Mouse (Mus musculus) kidney, postnatal 0 days (tissue): Measurements from ENCODE around the gene Ift74. TPM values are rescaled to one million over a fixed set of nuclear protein-coding genes. Genes with fewer than 3 reads are reported as not detected.

Experiments used
- ATAC-seq: fragments of 200-750 bp; cut with Nextera tagmentation; replicated peaks from 2 replicates; pipeline ENCODE4 v1.8.0; 2017; ENCODE audit warnings: low read depth, moderate number of reproducible peaks, moderate TSS enrichment, moderate library complexity; ENCODE audit not compliant: low FRiP score
- DNase-seq: peaks from one replicate; pipeline ENCODE4 v3.0.0-alpha.2; 2016; ENCODE audit warnings: low spot score
- H3K27ac ChIP-seq: fragments of 300-500 bp; sonication (generic); 2 replicates; pipeline ENCODE4 v1.5.1; 2014; ENCODE audit warnings: mild to moderate bottlenecking
- H3K27me3 ChIP-seq: fragments of 300-500 bp; sonication (generic); 2 replicates; pipeline ENCODE4 v1.6.1; 2014; ENCODE audit warnings: low read length, mixed read lengths; ENCODE audit not compliant: insufficient read depth
- H3K36me3 ChIP-seq: fragments of 300-500 bp; sonication (generic); 2 replicates; pipeline ENCODE4 v1.6.1; 2014; ENCODE audit warnings: low read length, mixed read lengths; ENCODE audit not compliant: insufficient read depth
- H3K4me1 ChIP-seq: fragments of 300-500 bp; sonication (generic); replicated peaks from 2 replicates; pipeline ENCODE4 v1.6.1; 2014; ENCODE audit warnings: antibody characterized with exemption, low read length, mixed read lengths; ENCODE audit not compliant: insufficient read depth
- H3K4me2 ChIP-seq: fragments of 300-500 bp; sonication (generic); 2 replicates; pipeline ENCODE4 v1.6.1; 2014; ENCODE audit warnings: mild to moderate bottlenecking, low read length, moderate library complexity, mixed read lengths
- H3K4me3 ChIP-seq: fragments of 300-500 bp; sonication (generic); replicated peaks from 2 replicates; pipeline ENCODE4 v1.5.1; 2014; ENCODE audit warnings: low read depth, low read length
- H3K9ac ChIP-seq: fragments of 300-500 bp; sonication (generic); 2 replicates; pipeline ENCODE4 v1.6.1; 2014; ENCODE audit warnings: low read depth, low read length
- H3K9me3 ChIP-seq: fragments of 300-500 bp; sonication (generic); replicated peaks from 2 replicates; pipeline ENCODE4 v1.6.1; 2016; ENCODE audit warnings: low read length, inconsistent platforms, mixed read lengths
- CTCF ChIP-seq: IDR thresholded peaks from 2 replicates; pipeline ENCODE4 v1.5.1; 2016; ENCODE audit warnings: antibody characterized with exemption, low read depth, mild to moderate bottlenecking, moderate library complexity
- WGBS: fragments of 180-500 bp; shearing (Covaris S2); extraction: QIAGEN DNeasy Blood & Tissue Kit; methylation state at CpG from one replicate; pipeline ENCODE4 v1.1.7; 2014; 5-methylcytosine and 5-hydroxymethylcytosine counted together
- microRNA counts: library from miRNA; unstranded; fragments of <30 nt; microRNA quantifications from one replicate; lab custom pipeline; 2015
- microRNA-seq: library from miRNA; unstranded; fragments of <30 nt; microRNA quantifications from one replicate; pipeline ENCODE4, GENCODE M21; 2016
- polyA plus RNA-seq: library from polyadenylated mRNA; unstranded; fragments of >200 nt; fragmentation: Nextera tagmentation; extraction: Ambion mirVana; gene quantifications from 2 replicates; pipeline ENCODE4 v1.2.1, GENCODE M21; 2015

The Ift74 gene
- polyA plus RNA-seq, 1 experiment from 2014 or later = 48.1 TPM

- H3K4me3 ChIP-seq = no peak overlapping the region
- TF ChIP-seq CTCF = no peak
- no peaks in the 10 kb centered on the region for H3K4me1 ChIP-seq
- no peaks in the 10 kb centered on the region for H3K27me3 ChIP-seq
- no peaks in the 10 kb centered on the region for H3K9me3 ChIP-seq
- DNase-seq (no peak), ATAC-seq (no peak)
- H3K9ac ChIP-seq = no peak overlapping the region
- H3K27ac ChIP-seq = no peak overlapping the region
- H3K36me3 ChIP-seq = no peaks in the 10 kb centered on the region
- 63% methylated on average over 4 of the region's 4 CpGs for WGBS
- H3K4me2 ChIP-seq = no peak overlapping the region
These were observed 111.5 kb downstream of the Ift74 start for GRCm38 (mm10) chr4:94725799-94726198.

GRCm38 (mm10) chr4:94732721-94733120, 118.4 kb downstream of the Ift74 start:
- Histone ChIP-seq H3K27me3 (no peaks in the 10 kb centered on the region), H3K4me3 (no peak overlapping the region), H3K4me1 (no peaks in the 10 kb centered on the region), H3K36me3 (no peaks in the 10 kb centered on the region), H3K9ac (no peak overlapping the region), H3K4me2 (no peak overlapping the region), H3K9me3 (no peaks in the 10 kb centered on the region), H3K27ac (no peak overlapping the region)
- ATAC-seq (no peak), DNase-seq (no peak)
- no peak for TF ChIP-seq CTCF

- Histone ChIP-seq H3K9me3 (no peaks in the 10 kb centered on the region), H3K4me3 (no peak overlapping the region), H3K36me3 (no peaks in the 10 kb centered on the region), H3K27me3 (no peaks in the 10 kb centered on the region), H3K4me2 (no peak overlapping the region), H3K9ac (no peak overlapping the region), H3K27ac (no peak overlapping the region), H3K4me1 (0 out of 2 replicates have a peak, but pooled peaks cover 3% of the 10 kb centered on the region)
- WGBS = 59% methylated on average over 5 of the region's 5 CpGs
- no peak for TF ChIP-seq CTCF
- ATAC-seq (no peak), DNase-seq (no peak)
These were observed 123.3 kb downstream of the Ift74 start for GRCm38 (mm10) chr4:94737326-94738295.

GRCm38 (mm10) chr4:94738838-94739731, 124.8 kb downstream of the Ift74 start, which contains the start of gene Tek:
TSS of gene Tek (plus strand) at chr4:94739289.
- H3K27me3 ChIP-seq = no peaks in the 10 kb centered on the region
- H3K9me3 ChIP-seq = no peaks in the 10 kb centered on the region
- no peak for TF ChIP-seq CTCF
- H3K4me3 ChIP-seq = peak within 1 kb of the TSS; percentile 27
- WGBS = 56% methylated on average over 16 of the region's 16 CpGs
- H3K36me3 ChIP-seq = no peaks in the 10 kb centered on the region
- peak; percentile 43 for DNase-seq
- no peak for ATAC-seq
- H3K27ac ChIP-seq = peak within 1 kb of the TSS; percentile 69
- peak within 1 kb of the TSS; percentile 10; the same call in 1 of the 2 replicates for H3K9ac ChIP-seq
- H3K4me2 ChIP-seq = peak within 1 kb of the TSS; percentile 39
- 0 out of 2 replicates have a peak, but pooled peaks cover 3% of the 10 kb centered on the region for H3K4me1 ChIP-seq

GRCm38 (mm10) chr4:94741824-94742223, 127.5 kb downstream of the Ift74 start:
- no peaks in the 10 kb centered on the region for H3K36me3 ChIP-seq
- H3K9ac ChIP-seq = no peak overlapping the region
- no peak for TF ChIP-seq CTCF
- H3K4me2 ChIP-seq = peak overlapping the region; percentile 1; the same call in 1 of the 2 replicates
- H3K4me1 ChIP-seq = 0 out of 2 replicates have a peak, but pooled peaks cover 3% of the 10 kb centered on the region
- WGBS = 65% methylated on average over 1 of the region's 1 CpGs
- no peaks in the 10 kb centered on the region for H3K27me3 ChIP-seq
- H3K9me3 ChIP-seq = no peaks in the 10 kb centered on the region
- H3K27ac ChIP-seq = no peak overlapping the region
- ATAC-seq = no peak
- H3K4me3 ChIP-seq = no peak overlapping the region
- DNase-seq = peak; percentile 38

MicroRNAs within 50 kb of the gene (microRNA counts, 519-probe panel; counts per million panel counts)
- microRNA mmu-miR-872 (lab: Ali Mortazavi, UCI) = 5,250 counts per million, percentile 85 among the panel's probes with 10 or more counts

Small RNA genes lying within 50 kb of the gene (microRNA-seq; reads per million reads assigned to microRNA genes)
- 2,692 reads per million, percentile 86 among the genes with 10 or more reads in this experiment for gene Mir872

Other genes starting within 250 kb of the Ift74 start
- 0.74 TPM in 1 of 2 replicates, not detected in the other for gene Gm10306, start 57.9 kb upstream of the Ift74 start, polyA plus RNA-seq
- 18.2 and 18.4 TPM in 2 replicates for gene Caap1, start 57.7 kb upstream of the Ift74 start, polyA plus RNA-seq
- gene Plaa, start 11.2 kb upstream of the Ift74 start, polyA plus RNA-seq = 60.9 and 65.5 TPM in 2 replicates
- 14.0 and 14.3 TPM in 2 replicates for gene Lrrc19, start 35.7 kb downstream of the Ift74 start, polyA plus RNA-seq
- 26.8 and 27.7 TPM in 2 replicates for gene Tek, start 124.8 kb downstream of the Ift74 start, polyA plus RNA-seq